Comparison of ENCODE assay signal across 11 mouse cellular contexts in genomic region chr3:57972469-57973245, GRCm38 (mm10).
A peak's percentile ranks its signal among the peaks of the same experiment; 100 is the strongest.
DNase-seq lines count a peak whose midpoint lies in the region; ATAC-seq lines count a peak whose summit lies in the region.
"Had no signal": no experiment of that assay in that cellular context is flagged by ENCODE, and none has a peak within 500 bp of the region (broad histone marks: within the 10 kb centered on the region; RNA-seq: fewer than 3 reads in every experiment).

No protein-coding gene starts in this region.

- DNase-seq in left cerebral cortex, postnatal 14 days (ENCODE audit: low spot score in 2 of 2) = peak; percentile 11 to 59
- DNase-seq in left cerebral cortex, adult 11 months (ENCODE audit: low spot score) = no peak
- DNase-seq in urinary bladder, postnatal 36 days (ENCODE audit: low spot score in 2 of 2) = no peak
- DNase-seq: adrenal gland, postnatal 14 days; cerebellum, postnatal 14 days had no signal

- no peaks in the 10 kb centered on the region for H3K27me3 ChIP-seq in embryonic facial prominence, embryonic 15.5 days
- no peaks in the 10 kb centered on the region for H3K27me3 ChIP-seq in hindbrain, embryonic 16.5 days (replicated peaks; ENCODE audit: control insufficient read depth, insufficient read depth, low read length)
- H3K27me3 ChIP-seq in neural tube, embryonic 13.5 days = no peaks in the 10 kb centered on the region
- no peaks in the 10 kb centered on the region for H3K27me3 ChIP-seq in heart, embryonic 12.5 days (replicated peaks)
- H3K27me3 ChIP-seq: limb, embryonic 15.5 days had no signal

- whole genome bisulfite sequencing in embryonic facial prominence, embryonic 15.5 days = 21% methylated on average over 6 of the region's 6 CpGs
- WGBS in hindbrain, embryonic 16.5 days = 22% methylated on average over 6 of the region's 6 CpGs
- WGBS in neural tube, embryonic 13.5 days = 22% methylated on average over 6 of the region's 6 CpGs
- WGBS in heart, embryonic 12.5 days = 41% methylated on average over 6 of the region's 6 CpGs

- H3K36me3 ChIP-seq in embryonic facial prominence, embryonic 15.5 days = no peaks in the 10 kb centered on the region
- no peaks in the 10 kb centered on the region for H3K36me3 ChIP-seq in hindbrain, embryonic 16.5 days (ENCODE audit: control insufficient read depth, insufficient read depth, low read length)
- no peaks in the 10 kb centered on the region for H3K36me3 ChIP-seq in neural tube, embryonic 13.5 days
- no peaks in the 10 kb centered on the region for H3K36me3 ChIP-seq in heart, embryonic 12.5 days
- H3K36me3 ChIP-seq: limb, embryonic 15.5 days had no signal

- peak; percentile 63 for ATAC-seq in embryonic facial prominence, embryonic 15.5 days (ENCODE audit: insufficient number of reproducible peaks, low FRiP score, low TSS enrichment, low read depth)
- peak; percentile 87 for ATAC-seq in hindbrain, embryonic 16.5 days
- peak; percentile 82 for ATAC-seq in neural tube, embryonic 13.5 days (ENCODE audit: low read depth)
- ATAC-seq in heart, embryonic 12.5 days (ENCODE audit: insufficient number of reproducible peaks, low FRiP score) = no peak
- no peak for ATAC-seq in megakaryocyte progenitor cell, adult 5-6 weeks (replicated peaks; ENCODE audit: poor library complexity)

- intact Hi-C loops in left cerebral cortex, postnatal 14 days (cut with DNase I) = no loop called here

- H3K4me3 ChIP-seq in embryonic facial prominence, embryonic 15.5 days (replicated peaks) = no peak overlapping the region
- no peak overlapping the region for H3K4me3 ChIP-seq in hindbrain, embryonic 16.5 days (ENCODE audit: low read length)
- no peak overlapping the region for H3K4me3 ChIP-seq in neural tube, embryonic 13.5 days
- H3K4me3 ChIP-seq in heart, embryonic 12.5 days = no peak overlapping the region
- H3K4me3 ChIP-seq: limb, embryonic 15.5 days had no signal

- H3K4me2 ChIP-seq in embryonic facial prominence, embryonic 15.5 days (replicated peaks) = no peak overlapping the region
- H3K4me2 ChIP-seq in hindbrain, embryonic 16.5 days (ENCODE audit: low read length) = no peak overlapping the region
- H3K4me2 ChIP-seq in neural tube, embryonic 13.5 days = no peak overlapping the region
- no peak overlapping the region for H3K4me2 ChIP-seq in heart, embryonic 12.5 days
- H3K4me2 ChIP-seq: limb, embryonic 15.5 days had no signal

- no peak overlapping the region for H3K9ac ChIP-seq in embryonic facial prominence, embryonic 15.5 days
- no peak overlapping the region for H3K9ac ChIP-seq in hindbrain, embryonic 16.5 days (ENCODE audit: low read depth, low read length)
- H3K9ac ChIP-seq in neural tube, embryonic 13.5 days = no peak overlapping the region
- H3K9ac ChIP-seq in heart, embryonic 12.5 days = no peak overlapping the region
- H3K9ac ChIP-seq: limb, embryonic 15.5 days had no signal

- peaks cover 25% of the 10 kb centered on the region for H3K4me1 ChIP-seq in embryonic facial prominence, embryonic 15.5 days
- H3K4me1 ChIP-seq in hindbrain, embryonic 16.5 days (ENCODE audit: control insufficient read depth, insufficient read depth, low read depth, low read length) = no peaks in the 10 kb centered on the region; the same call in 1 of the 2 replicates
- H3K4me1 ChIP-seq in neural tube, embryonic 13.5 days (replicated peaks) = peaks cover 7% of the 10 kb centered on the region
- 0 out of 2 replicates have a peak, but pooled peaks cover 8% of the 10 kb centered on the region for H3K4me1 ChIP-seq in heart, embryonic 12.5 days (replicated peaks)

- H3K9me3 ChIP-seq in embryonic facial prominence, embryonic 15.5 days (replicated peaks) = no peaks in the 10 kb centered on the region
- H3K9me3 ChIP-seq in hindbrain, embryonic 16.5 days (ENCODE audit: control insufficient read depth, low read length) = no peaks in the 10 kb centered on the region
- no peaks in the 10 kb centered on the region for H3K9me3 ChIP-seq in neural tube, embryonic 13.5 days
- no peaks in the 10 kb centered on the region for H3K9me3 ChIP-seq in heart, embryonic 12.5 days (replicated peaks)
- H3K9me3 ChIP-seq: limb, embryonic 15.5 days had no signal

- peak overlapping the region; percentile 71 for H3K27ac ChIP-seq in embryonic facial prominence, embryonic 15.5 days (replicated peaks)
- H3K27ac ChIP-seq in hindbrain, embryonic 16.5 days (ENCODE audit: low read depth, low read length) = no peak overlapping the region
- H3K27ac ChIP-seq in neural tube, embryonic 13.5 days (replicated peaks) = no peak overlapping the region
- H3K27ac ChIP-seq in heart, embryonic 12.5 days (ENCODE audit: poor library complexity, severe bottlenecking) = no peak overlapping the region
- H3K27ac ChIP-seq: limb, embryonic 15.5 days had no signal

Comparison
In these comparisons a context has a peak if more than half of its experiments do, and no peak if none do; other contexts are left out.
1. DNase-seq: peak in left cerebral cortex, postnatal 14 days (2 of 2); none in left cerebral cortex, adult 11 months (single experiment) and urinary bladder, postnatal 36 days (0 of 2).
2. ATAC-seq: peak in embryonic facial prominence, embryonic 15.5 days (single experiment), hindbrain, embryonic 16.5 days (single experiment) and neural tube, embryonic 13.5 days (single experiment); none in heart, embryonic 12.5 days (single experiment) and megakaryocyte progenitor cell, adult 5-6 weeks (single experiment).